Mouse (Mus musculus) forebrain, embryonic 16.5 days (tissue): ENCODE results near the gene Zfp933. TPM values are rescaled to one million over a fixed set of nuclear protein-coding genes. Genes with fewer than 3 reads are reported as not detected.
A peak's percentile ranks its signal among the peaks of the same experiment; 100 is the strongest.
"Not testable (repeated sequence)": the region's sequence is repeated elsewhere in the genome, so short reads cannot be mapped to it uniquely, and the experiment has no call there.

Experiments used
- ATAC-seq: fragments of 200-750 bp; cut with Nextera tagmentation; 2 replicates; pipeline ENCODE4 v1.8.0; 2017; ENCODE audit warnings: mild to moderate bottlenecking, moderate library complexity
- H3K27ac ChIP-seq: fragments of 300-500 bp; sonication (generic); 2 replicates; pipeline ENCODE4 v1.5.1; 2014; ENCODE audit warnings: low read length, control low read depth
- H3K27me3 ChIP-seq: fragments of 300-500 bp; sonication (generic); replicated peaks from 2 replicates; pipeline ENCODE4 v1.6.1; 2014; ENCODE audit warnings: low read length; ENCODE audit not compliant: control insufficient read depth, insufficient read depth
- H3K36me3 ChIP-seq: fragments of 300-500 bp; sonication (generic); 2 replicates; pipeline ENCODE4 v1.6.1; 2014; ENCODE audit not compliant: control insufficient read depth, insufficient read depth
- H3K4me1 ChIP-seq: fragments of 300-500 bp; sonication (generic); replicated peaks from 2 replicates; pipeline ENCODE4 v1.6.1; 2014; ENCODE audit warnings: low read length; ENCODE audit not compliant: control insufficient read depth, insufficient read depth
- H3K4me2 ChIP-seq: fragments of 300-500 bp; sonication (generic); 2 replicates; pipeline ENCODE4 v1.6.1; 2014; ENCODE audit warnings: mild to moderate bottlenecking, low read length, control low read depth
- H3K4me3 ChIP-seq: fragments of 300-500 bp; sonication (generic); replicated peaks from 2 replicates; pipeline ENCODE4 v1.5.1; 2014; ENCODE audit warnings: mild to moderate bottlenecking, low read length, control low read depth
- H3K9ac ChIP-seq: fragments of 300-500 bp; sonication (generic); replicated peaks from 2 replicates; pipeline ENCODE4 v1.6.1; 2014; ENCODE audit warnings: low read depth, low read length, control low read depth
- H3K9me3 ChIP-seq: fragments of 300-500 bp; sonication (generic); 2 replicates; pipeline ENCODE4 v1.6.1; 2016; ENCODE audit warnings: low read length; ENCODE audit not compliant: control insufficient read depth
- WGBS: fragments of 180-500 bp; shearing (Covaris S2); extraction: QIAGEN DNeasy Blood & Tissue Kit; methylation state at CpG from one replicate; pipeline ENCODE4 v1.1.7; 2014; 5-methylcytosine and 5-hydroxymethylcytosine counted together
- polyA plus RNA-seq: library from polyadenylated mRNA; unstranded; fragments of >200 nt; fragmentation: Nextera tagmentation; extraction: Ambion mirVana; gene quantifications from 2 replicates; pipeline ENCODE4 v1.2.1, GENCODE M21; 2015

Zfp933 gene
- polyA plus RNA-seq, 1 experiment from 2014 or later = 10.1 TPM

DNA sequence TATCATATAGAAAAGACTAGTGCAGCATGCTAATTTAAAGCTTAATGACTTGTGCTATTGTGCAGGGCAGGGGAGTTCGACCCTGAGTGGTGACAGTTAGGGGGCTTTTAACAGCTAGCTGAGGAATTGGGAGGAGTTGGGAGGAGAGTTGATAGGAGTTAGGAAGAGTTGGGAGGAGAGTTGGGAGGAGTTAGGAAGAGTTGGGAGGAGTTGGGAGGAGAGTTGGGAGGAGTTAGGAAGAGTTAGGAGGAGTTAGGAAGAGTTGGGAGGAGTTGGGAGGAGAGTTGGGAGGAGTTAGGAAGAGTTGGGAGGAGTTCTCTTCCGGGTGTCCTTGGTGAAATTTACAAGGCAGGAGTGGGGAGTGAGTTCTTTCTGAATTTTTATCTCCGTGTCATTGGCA is 18.6 kb upstream of the Zfp933 start:
- not testable (repeated sequence) for ATAC-seq, H3K4me2 ChIP-seq, H3K36me3 ChIP-seq, H3K27me3 ChIP-seq, H3K4me3 ChIP-seq, H3K9ac ChIP-seq, H3K9me3 ChIP-seq, H3K27ac ChIP-seq
- H3K4me1 ChIP-seq = peaks cover 23% of the 10 kb centered on the region
- 44% methylated on average over 3 of the region's 3 CpGs for WGBS

DNA sequence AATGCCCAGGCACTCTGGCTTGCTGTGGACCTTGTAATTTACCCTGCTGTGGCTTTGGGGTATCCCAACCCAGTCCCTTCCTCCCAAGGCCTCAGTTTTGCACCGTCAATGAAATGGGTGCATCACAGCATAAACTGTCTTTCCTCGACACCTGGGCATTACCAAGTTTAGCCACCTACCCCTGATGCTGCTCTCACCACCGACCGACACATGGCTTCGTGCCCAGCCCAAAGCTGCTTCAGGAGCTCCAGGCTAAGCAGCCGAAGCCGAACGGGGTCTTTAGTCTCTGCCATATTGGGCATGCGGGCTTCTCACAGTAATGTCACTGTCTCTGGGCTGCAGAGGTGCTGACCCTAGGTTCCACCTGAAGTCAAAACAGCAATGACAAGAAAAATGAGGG is 17.9 kb upstream of the Zfp933 start:
- no peaks in the 10 kb centered on the region for H3K27me3 ChIP-seq
- H3K9me3 ChIP-seq = no peaks in the 10 kb centered on the region
- no peak for ATAC-seq
- H3K9ac ChIP-seq = no peak overlapping the region
- H3K27ac ChIP-seq = no peak overlapping the region
- no peak overlapping the region for H3K4me2 ChIP-seq
- H3K4me1 ChIP-seq = peaks cover 23% of the 10 kb centered on the region
- 98% methylated on average over 9 of the region's 9 CpGs for WGBS
- H3K36me3 ChIP-seq = peaks cover 8% of the 10 kb centered on the region; the same call in 1 of the 2 replicates
- no peak overlapping the region for H3K4me3 ChIP-seq

DNA sequence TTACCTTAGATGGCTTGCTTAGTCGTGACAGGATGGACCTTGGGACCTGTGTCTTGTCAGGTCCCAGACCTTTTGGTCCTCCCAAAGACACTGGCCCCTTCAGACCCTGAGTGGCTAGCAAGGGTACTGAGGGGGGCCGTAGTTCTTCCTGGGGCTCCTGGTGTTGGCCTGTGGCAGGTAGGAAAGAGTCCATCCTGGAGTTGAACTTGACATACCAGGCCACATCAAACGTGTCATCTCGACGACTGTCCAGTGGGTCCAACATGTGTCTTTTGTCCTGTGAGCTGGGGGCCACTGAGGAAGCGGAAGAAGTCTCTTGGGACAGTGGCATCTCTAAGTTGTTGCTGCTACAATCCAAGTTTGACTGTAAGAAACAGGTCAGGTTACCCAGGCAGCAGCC is 17.5 kb upstream of the Zfp933 start:
- no peak overlapping the region for H3K4me2 ChIP-seq
- H3K27ac ChIP-seq = no peak overlapping the region
- no peak overlapping the region for H3K4me3 ChIP-seq
- H3K9ac ChIP-seq = no peak overlapping the region
- H3K9me3 ChIP-seq = no peaks in the 10 kb centered on the region
- WGBS = 95% methylated on average over 6 of the region's 6 CpGs
- no peak for ATAC-seq
- peaks cover 12% of the 10 kb centered on the region; the same call in 1 of the 2 replicates for H3K36me3 ChIP-seq
- no peaks in the 10 kb centered on the region for H3K27me3 ChIP-seq
- peaks cover 23% of the 10 kb centered on the region for H3K4me1 ChIP-seq

DNA sequence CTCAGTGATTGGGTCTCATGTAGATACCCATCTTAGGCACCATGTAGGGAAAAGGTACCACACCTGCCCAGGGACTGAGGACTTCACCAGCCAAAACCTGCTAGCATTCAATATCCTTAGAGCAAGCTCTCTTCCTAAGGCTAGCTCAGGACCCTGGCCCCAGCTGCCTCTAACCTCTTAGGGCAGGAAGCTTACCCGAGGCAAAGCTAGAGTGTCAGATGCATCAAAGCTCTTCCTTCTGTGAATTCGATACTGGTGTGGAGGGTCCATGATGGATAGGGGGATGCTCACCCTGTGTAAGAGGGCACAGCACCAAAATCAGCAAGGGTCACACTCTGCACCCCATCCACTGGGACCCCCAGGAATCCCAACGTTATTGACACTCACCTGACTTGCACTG is 13.9 kb upstream of the Zfp933 start:
- no peaks in the 10 kb centered on the region; the same call in 1 of the 2 replicates for H3K4me1 ChIP-seq
- H3K36me3 ChIP-seq = peaks cover 16% of the 10 kb centered on the region; the same call in 1 of the 2 replicates
- H3K9me3 ChIP-seq = no peaks in the 10 kb centered on the region
- H3K27ac ChIP-seq = no peak overlapping the region
- no peak for ATAC-seq
- no peak overlapping the region for H3K4me2 ChIP-seq
- WGBS = 94% methylated on average over 3 of the region's 3 CpGs
- no peaks in the 10 kb centered on the region for H3K27me3 ChIP-seq
- H3K9ac ChIP-seq = no peak overlapping the region
- no peak overlapping the region for H3K4me3 ChIP-seq

DNA sequence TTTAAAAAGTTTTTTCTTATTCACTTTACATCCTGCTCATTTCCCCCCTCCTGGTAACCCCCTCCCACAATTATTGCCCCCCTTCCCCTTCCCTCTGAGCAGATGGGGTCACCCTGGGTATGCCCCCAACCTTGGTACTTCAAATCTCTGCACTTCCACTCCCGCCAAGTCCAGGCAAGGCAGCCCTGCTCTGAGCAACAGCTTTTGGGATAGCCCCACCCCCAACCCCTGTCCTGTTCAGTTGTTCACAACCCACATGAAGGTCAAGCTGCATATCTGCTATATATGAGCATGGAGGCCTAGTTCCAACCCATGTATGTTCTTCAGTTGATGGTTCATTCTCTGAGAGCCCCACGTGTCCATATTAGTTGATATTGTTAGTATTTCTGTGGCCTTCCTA is 2.6 kb upstream of the Zfp933 start:
- peaks cover 15% of the 10 kb centered on the region for H3K4me1 ChIP-seq
- no peaks in the 10 kb centered on the region for H3K9me3 ChIP-seq
- no peak overlapping the region for H3K4me3 ChIP-seq
- 71% methylated on average over 2 of the region's 2 CpGs for WGBS
- H3K36me3 ChIP-seq = no peaks in the 10 kb centered on the region
- no peak overlapping the region for H3K4me2 ChIP-seq
- no peak for ATAC-seq
- no peaks in the 10 kb centered on the region for H3K27me3 ChIP-seq
- no peak overlapping the region for H3K27ac ChIP-seq
- no peak overlapping the region for H3K9ac ChIP-seq

DNA sequence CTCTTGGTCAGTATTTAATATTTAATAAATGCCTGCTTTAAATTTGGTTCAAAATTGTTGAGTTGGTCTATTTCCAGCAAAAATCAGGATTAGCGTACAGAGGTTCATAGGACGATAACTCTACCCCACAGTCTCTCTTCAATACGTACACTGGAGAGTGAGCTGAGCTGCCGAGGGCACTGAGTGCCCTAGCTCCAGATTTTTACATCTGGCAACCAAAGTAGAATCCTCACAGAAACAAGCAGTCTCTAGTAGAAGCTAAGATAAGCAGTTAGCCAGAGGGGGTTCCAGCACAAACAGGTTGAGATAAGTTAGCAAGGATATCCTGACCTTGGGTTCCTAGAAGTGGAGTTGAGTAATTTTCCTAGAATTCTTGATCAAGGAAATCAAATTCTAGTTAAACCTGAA is 422 bp upstream of the Zfp933 start:
- peaks cover 10% of the 10 kb centered on the region for H3K36me3 ChIP-seq
- peak overlapping the region; percentile 56 for H3K9ac ChIP-seq
- WGBS = 0% methylated on average over 4 of the region's 4 CpGs
- H3K27me3 ChIP-seq = no peaks in the 10 kb centered on the region
- H3K27ac ChIP-seq = no peak overlapping the region
- H3K4me3 ChIP-seq = peak overlapping the region; percentile 79
- peaks cover 8% of the 10 kb centered on the region for H3K9me3 ChIP-seq
- ATAC-seq = peak; percentile 74
- H3K4me2 ChIP-seq = peak overlapping the region; percentile 72
- H3K4me1 ChIP-seq = peaks cover 15% of the 10 kb centered on the region

DNA sequence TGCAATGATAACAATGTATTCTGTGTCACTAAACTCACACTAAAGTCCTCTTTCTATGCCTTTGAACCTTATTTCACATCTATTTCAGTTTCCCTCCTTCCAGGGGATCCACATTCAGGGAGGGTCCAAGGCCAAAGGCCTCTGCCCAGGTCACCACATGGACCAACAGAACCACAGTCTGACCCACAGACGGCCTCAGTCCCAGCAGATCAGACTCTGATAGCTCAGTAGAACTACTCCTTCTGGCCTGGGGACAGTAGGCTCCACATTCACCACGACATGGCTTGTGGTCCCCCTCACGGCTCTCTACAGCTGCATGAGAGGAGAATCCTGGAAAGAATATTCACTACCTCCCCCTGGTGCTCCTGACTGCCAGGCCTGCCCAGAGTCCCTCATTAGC is 5.3 kb downstream of the Zfp933 start:
- no peak overlapping the region for H3K4me3 ChIP-seq
- H3K27ac ChIP-seq = no peak overlapping the region
- H3K27me3 ChIP-seq = no peaks in the 10 kb centered on the region
- 100% methylated on average over 3 of the region's 3 CpGs for WGBS
- no peak overlapping the region for H3K9ac ChIP-seq
- H3K36me3 ChIP-seq = peaks cover 30% of the 10 kb centered on the region
- peaks cover 6% of the 10 kb centered on the region for H3K4me1 ChIP-seq
- no peak overlapping the region for H3K4me2 ChIP-seq
- ATAC-seq = no peak
- H3K9me3 ChIP-seq = peaks cover 31% of the 10 kb centered on the region

DNA sequence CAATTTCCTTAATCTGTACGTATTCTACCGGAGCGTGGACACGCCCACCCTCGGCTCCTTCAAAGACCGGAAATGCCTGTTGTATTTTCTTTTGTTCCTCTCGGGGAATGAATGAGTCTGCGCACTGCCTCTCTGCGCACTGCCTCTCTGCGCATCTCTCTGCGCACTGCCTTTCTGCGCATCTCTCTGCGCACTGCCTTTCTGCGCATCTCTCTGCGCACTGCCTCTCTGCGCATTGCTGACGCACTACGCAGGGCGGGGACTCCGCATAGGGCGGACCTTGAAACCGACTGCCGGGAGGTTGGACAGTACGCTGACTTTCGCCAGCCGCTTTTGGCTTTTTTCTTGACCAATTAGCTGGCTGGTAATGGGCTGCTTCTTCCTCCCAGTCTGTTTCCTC is 8.9 kb downstream of the Zfp933 start:
- H3K9me3 ChIP-seq = peaks cover 31% of the 10 kb centered on the region
- peaks cover 23% of the 10 kb centered on the region for H3K36me3 ChIP-seq
- H3K27me3 ChIP-seq, H3K27ac ChIP-seq, ATAC-seq, H3K4me3 ChIP-seq, H3K4me2 ChIP-seq, H3K9ac ChIP-seq, H3K4me1 ChIP-seq: not testable (repeated sequence)
- whole genome bisulfite sequencing = 100% methylated on average over 4 of the region's 26 CpGs

DNA sequence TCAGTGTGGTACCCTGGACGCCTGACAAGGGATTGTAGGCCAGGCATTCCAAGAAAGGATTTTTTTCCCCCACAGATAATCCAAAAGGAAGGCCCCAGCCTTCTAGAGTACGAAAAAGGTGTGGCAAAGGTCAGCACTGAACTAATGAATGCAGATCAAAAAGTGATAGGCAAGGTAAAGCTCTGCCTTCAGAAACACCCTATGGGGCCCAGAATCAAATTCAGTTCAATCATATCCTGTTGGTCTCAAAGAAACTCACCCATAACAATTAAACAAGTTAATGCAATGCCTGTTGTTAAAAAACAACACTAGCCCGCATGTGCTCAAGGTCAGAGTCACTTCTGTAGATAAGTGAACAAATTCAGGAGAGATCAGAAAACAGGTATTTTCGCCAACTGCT is 23.8 kb downstream of the Zfp933 start:
- Histone ChIP-seq H3K9ac (no peak overlapping the region), H3K27ac (no peak overlapping the region), H3K36me3 (peaks cover 60% of the 10 kb centered on the region), H3K27me3 (no peaks in the 10 kb centered on the region), H3K4me3 (no peak overlapping the region), H3K4me2 (no peak overlapping the region), H3K9me3 (peaks cover 63% of the 10 kb centered on the region), H3K4me1 (no peaks in the 10 kb centered on the region)
- 96% methylated on average over 4 of the region's 4 CpGs for WGBS
- ATAC-seq = no peak

DNA sequence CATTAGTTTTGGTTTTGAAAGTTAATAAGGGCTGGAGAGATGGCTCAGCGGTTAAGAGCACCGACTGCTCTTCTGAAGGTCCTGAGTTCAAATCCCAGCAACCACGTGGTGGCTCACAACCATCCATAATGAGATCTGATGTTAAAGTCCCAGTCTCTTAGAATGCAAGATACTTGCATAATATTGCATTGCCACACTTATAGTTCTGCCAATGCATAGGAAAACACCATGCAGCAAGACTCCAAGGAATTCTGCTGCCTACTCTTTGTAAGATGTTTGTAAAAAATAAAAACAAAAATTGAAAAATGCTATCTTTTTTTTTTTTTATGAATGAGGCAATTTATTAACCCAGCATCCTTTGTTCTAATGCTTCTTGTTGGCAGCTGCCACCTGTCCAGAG is 26.8 kb downstream of the Zfp933 start:
- not testable (repeated sequence) for H3K9ac ChIP-seq, ATAC-seq, H3K27ac ChIP-seq, H3K4me3 ChIP-seq, H3K27me3 ChIP-seq, H3K4me2 ChIP-seq, H3K4me1 ChIP-seq
- H3K9me3 ChIP-seq = peaks cover 53% of the 10 kb centered on the region
- peaks cover 36% of the 10 kb centered on the region for H3K36me3 ChIP-seq
- WGBS = 88% methylated on average over 3 of the region's 3 CpGs
